Mouse (Mus musculus) telencephalon, adult 2 months (tissue): ENCODE data around the gene 2010111I01Rik.
"Not testable (repeated sequence)": the region's sequence is repeated elsewhere in the genome, so short reads cannot be mapped to it uniquely, and the experiment has no call there.

Source experiments
- DNase-seq: peaks from one replicate; pipeline ENCODE4 v3.0.0-alpha.2; 2011; ENCODE audit warnings: low read depth, low spot score

Gene 2010111I01Rik

DNA sequence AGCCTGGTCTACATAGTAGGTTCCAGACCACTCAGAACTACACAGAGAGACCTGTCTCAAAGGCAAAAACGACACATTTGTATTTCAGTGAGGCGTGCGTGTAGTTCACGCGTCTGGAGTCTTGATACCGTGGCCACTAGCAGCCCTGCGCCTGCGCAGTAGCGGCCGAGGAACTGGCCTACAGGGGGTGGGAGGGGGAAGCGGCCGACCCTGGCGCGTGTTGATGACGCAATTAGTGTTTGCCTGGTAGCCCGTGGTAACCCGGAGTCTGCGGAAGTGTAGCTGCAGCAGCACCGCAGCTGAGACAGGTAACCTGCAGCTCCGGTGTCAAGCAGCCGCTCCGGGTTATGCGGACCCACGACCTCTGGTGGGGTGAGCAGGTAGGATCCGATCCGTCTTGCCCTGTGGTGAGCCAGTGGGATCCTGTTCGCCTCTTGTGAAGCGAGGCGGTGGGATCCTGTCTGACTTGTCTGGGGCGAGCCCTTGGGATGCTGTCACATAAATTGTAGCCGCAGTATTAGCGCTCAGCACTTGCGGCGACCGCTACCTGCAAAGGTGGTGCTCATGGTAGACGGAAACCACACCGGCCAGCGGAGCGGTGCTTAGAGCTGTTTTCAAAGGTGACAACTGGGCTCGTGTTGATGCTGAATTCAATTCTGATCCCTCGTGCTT, at the start of gene 2010111I01Rik:
Gene 2010111I01Rik (plus strand): TSS at position 254 of the 672 bp plus-strand sequence.
- DNase-seq: peak; percentile 94

DNA sequence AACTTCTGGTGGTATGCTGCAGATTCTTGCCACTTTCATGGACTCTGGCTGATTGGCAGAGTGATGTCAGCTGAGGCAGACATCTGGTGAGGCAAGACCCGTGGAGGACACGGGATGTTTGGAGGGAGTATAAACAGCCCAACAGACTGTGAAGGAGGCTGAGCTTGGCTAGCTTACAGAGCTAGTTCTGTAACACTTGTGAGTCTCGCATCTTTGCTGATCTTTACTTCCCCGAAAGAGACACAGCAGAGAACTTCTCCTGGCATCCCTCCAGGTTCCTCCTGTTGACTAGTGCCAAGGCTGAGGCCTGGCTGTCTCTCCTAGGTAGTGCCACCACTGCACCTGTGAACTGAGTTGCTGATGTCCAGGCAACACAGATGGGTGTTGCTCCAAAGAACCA, 48.0 kb upstream of the 2010111I01Rik start:
- DNase-seq: no peak

DNA sequence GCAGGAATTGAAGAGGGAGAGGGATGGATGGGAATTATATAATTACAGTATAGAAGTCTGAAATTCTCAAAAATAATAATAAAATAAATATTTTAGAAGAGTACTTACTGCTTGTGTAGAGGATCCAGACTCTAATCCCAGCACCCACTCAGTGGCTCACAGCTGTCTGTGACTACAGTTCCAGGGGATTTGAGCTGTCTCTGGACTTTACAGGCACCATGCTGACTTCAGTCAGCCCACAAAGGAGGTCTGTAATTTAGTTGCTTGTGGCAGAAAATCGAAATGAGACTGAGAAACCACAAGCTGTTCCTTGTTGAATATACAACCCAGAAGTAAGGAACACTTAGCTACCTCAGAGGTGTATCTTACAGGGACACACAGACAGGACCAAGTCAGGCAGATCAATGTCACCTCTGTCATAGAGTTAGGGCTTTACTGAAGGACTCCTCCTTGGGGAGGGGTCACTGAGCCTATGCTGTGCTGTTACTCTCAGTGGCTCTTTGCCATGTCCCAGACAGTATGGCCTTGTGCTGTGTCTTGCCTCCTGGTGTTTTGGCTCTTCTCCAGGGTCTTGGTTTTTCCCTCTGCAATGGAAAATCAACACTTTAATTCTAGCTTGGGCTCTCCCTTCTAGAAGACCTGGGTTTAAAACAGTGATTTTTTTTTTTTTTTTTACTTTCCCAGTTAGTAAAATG, 47.1 kb upstream of the 2010111I01Rik start:
- no peak for DNase-seq

DNA sequence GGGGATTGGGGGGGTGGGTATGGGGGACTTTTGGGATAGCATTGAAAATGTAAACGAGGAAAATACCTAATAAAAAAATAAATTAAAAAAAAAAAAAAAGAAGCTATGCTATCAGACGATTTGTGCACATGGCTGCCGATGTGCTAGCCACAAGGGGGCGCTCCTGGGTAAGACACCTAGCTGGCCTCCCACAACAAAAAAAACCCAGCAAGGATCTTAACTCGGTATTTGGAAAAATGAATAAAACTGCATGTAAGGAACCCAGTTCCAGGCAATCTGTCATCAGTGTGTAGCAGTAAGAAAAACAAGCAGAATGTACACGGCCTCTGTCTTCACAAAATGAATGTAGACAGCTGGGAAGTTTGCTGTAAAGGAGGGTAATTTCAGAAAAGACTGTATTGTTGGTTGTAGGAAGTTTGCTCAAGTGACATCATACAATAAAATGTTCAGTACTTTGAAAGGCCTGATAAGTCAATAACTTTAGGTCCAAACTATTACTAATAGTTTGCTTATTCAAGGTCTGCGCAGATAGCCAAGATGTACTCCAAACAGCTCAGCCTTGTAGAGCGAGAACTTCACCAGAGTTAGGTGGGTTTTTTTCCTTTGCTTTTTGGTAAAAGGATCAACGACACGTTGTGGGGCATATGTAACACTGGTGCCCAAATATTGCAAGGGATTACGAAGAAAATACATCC, 44.9 kb upstream of the 2010111I01Rik start:
- peak; percentile 69 for DNase-seq

DNA sequence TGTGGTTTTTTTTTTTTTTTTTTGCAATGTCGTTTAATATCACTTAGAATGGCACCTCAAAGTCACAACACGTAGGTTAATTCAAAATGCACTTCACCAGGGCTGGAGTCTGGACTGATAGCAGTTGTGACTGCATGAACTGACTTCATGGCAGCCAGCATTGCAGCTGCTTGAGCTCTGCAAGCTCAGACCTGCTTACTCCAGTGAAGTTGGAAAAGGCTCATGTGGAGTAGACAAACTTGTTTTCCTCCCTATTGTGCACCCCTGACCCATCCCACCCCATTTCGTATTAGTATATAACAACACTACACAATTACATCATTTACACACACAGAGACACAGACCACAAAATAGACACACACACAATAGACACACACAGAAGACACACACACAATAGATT, 42.0 kb upstream of the 2010111I01Rik start:
- DNase-seq: no peak

DNA sequence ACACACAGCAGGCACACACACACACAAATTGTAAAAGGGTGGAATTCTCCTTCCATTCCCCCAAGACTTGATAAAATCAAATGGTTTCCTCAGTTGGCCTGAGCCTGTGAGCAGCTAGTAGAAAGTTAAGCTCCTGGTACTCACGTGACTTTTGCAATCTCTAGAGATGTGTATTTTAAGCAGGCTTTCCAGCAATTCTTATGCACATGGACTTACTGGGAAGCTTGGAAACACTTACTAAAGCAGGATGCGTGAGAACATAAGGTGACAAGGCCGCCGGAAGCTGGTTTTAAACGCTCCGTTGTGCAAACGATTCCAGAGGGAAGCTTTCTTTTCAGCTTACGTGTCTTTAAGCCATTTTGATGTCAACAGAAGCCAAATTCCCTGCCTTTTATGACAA, 41.5 kb upstream of the 2010111I01Rik start:
- no peak for DNase-seq

DNA sequence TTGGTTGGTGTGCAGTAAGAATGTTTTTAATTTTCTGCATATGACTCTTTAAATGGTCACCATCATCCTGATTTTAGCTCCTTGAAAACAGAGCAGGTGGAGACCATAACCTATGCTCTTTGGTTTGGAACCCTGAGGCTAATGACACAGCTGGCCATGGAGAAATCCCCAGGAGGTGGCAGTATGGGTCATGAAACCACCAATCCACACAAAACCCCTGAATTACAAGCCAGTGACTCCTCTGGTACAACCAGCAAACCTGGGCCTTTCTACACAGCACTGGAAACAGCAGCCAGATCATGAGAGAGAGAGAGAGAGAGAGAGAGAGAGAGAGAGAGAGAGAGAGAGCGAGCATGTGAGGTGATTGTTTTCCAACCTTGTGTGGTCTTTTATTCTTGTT, 38.2 kb upstream of the 2010111I01Rik start:
- DNase-seq: no peak

DNA sequence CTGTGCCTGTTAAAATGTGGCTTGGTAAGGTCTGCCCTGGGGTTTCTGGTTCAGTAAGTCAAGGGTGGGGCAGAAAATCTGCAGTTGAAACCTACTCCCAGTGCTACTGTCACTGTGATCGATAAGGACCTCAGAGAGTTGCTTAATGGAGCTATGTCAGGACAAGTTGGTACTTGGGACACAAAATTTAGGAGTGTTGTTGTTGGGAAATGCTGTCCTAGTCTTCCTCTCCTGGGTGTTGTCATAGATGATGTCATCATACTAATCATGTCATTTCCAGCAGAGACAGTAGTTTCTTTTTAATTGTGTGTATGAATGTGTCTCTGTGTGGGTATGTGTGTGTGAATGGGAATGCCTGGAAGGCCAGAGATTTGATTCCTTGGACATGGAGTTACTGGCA, 37.2 kb upstream of the 2010111I01Rik start:
- DNase-seq: no peak

DNA sequence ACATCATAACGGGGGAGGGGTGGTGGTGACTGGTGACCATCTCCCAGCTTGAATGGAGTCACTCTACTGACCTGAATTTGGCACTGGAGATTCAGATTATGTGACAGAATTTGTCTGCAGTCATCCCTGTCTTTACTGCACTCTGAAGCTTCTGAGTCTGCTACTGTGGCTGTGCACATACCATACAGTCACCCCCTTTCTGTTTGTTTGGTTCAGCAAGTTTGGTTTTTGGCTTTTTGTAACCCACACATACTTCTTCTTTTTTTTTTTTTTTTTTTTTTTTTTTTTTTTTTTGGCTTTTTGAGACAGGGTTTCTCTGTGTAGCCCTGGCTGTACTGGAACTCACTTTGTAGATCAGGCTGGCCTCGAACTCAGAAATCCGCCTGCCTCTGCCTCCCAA, 35.5 kb upstream of the 2010111I01Rik start:
- not testable (repeated sequence) for DNase-seq

DNA sequence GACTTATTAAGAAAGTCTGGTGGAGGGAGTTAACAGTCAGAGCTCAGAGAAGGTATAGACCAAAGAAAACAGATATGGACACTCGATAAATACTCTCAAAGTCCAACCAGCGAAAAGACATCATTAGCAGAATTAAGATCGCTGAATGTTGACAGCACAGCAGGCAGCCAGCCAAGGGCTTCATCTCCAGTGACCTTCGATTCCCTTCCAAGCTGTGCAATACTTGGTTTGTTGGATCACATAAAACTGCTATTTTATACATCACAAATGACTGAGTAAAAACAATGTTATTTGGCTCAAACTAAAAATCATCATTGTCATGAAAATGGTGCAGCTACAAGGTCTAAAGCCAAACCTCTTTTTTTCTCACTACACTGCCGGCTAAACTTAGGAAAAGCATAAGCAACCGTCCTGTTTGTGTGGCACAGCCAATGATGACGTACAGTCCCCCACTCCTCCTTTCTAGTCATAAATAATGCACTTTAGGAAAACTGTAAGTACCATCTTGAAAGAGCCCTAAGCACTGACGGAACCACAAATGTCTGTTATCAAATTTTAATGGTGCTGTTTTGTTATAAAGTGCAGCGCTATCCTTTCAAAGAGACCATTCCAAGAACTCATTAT, 34.8 kb upstream of the 2010111I01Rik start:
- DNase-seq: no peak

DNA sequence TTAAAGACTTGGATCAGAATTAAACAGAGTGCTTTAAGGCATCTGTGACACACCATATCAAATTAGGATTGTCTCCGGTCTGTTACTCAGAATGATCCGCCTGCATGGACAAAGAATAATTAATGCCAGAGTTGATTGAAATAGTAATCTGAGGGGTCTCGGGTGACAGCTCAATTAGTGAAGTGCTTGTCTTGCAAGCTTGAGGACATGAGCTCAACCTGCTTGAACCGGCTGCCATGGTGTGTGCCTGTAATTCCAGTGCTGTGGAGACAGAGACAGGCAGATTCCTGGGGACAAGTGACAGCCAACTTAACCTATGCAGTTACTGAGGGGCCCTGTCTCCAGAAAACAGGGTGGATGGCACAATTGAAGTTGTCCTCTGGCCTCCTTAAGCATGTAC, 32.2 kb upstream of the 2010111I01Rik start:
- no peak for DNase-seq

DNA sequence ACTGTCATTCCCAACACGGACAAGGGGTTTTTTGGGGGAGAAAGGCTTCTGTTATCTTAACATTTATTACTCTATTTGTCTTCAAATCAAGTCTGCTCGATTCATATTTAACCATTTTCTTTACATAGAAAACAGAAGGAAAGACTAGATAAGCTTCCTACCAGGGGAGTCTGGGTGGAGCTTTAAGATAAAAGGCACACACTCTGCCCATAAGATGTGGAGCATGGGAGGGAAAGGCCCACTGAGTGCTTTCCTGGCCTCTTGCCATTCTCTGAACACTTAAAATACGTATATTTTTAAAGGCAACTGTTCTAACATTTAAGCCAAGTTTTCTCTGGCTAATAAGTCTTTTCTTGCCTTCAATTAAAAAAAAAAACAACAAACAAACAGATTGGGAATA, 25.3 kb upstream of the 2010111I01Rik start:
- no peak for DNase-seq

DNA sequence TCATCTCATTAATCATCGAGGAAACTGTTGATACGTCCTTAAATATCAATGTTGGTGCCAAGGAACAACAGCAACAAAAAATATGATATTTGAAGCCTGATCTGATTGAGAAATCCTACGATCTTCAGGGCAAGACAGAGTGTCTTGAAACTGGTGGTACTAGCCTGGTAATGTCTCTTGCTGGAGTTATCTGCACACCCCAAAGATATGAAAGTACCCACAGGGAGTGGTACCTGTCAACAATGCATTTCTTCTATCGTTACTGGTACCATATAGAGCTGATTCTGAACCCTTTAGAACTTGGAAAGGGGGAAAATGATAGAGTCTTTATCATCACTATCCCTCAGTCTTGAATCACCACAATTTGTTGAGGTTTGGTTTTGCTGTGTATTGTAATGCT, 24.9 kb upstream of the 2010111I01Rik start:
- DNase-seq: no peak

DNA sequence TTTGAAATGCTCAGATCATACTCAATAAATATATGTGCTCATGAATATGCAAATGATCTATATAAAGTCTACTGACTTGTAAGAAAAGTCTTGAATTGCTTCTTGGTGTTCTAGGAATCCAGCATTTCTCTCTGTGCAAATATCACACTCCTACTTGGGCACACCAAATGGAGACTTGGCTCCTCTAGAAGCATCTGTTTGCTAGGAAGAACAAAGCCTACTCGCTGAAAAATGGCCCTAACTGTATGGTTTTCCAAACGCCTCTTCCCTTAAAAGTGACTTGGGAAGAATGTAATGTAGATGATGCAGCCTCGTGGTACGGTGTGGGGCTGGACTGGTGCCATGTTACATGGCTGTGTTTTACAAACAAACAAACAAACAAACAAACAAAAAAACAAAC, 24.0 kb upstream of the 2010111I01Rik start:
- peak; percentile 91 for DNase-seq

DNA sequence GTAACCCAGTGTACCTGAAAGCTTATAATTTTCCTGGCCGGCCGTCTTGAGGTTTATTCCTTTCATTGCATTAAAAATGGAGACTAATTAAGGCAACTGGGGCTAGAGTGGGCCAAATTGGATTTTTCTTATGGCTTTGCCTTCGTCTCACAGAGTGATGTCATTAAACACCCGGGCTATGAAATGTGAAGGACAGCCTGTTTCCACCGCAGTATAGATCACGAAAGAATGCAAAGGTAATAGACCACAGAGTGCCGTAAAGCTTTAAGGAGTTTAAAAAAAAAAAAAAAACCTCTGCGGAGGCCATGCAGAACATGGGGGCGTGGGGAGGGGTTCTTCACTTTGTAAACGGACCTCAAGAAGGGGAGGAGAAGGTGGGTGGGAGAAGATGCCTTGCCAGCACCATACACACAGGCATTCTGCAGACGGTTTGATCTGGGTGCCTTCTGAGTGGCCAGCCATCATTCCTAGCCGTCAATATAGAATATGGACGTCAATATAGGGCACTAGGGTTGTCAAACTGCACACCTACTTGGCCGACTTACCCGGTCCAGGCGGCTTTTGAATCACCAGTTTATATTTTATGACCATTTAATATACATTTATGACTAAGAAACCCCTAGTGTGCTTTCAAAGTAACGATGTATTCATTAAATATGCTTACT, 23.2 kb upstream of the 2010111I01Rik start:
- no peak for DNase-seq

DNA sequence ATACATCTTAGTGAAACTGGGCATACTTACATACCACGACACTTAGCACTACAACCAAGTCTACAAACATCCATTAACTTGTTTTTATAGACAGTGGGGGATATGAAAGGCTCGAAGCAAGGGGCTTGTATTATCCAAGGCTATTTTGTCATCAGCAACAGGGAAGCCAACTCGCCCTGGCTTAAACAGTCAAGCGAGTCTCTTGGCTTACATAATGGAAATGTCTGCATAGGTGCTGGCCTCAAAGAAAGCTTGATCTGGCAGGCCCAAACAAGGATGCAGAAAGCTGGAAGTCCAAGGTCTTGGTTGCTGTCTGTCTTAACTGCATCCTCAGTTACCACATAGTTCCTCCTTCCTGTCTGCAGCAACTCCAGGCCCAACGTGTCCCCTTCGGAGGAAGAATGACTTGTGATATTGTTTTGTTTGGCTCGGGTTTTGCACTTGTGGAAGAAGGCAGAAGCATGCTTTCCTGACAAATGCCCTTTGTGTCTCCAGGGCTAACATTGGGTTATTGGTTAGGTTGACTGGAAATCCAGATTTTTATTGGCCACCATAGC, 21.3 kb upstream of the 2010111I01Rik start:
- no peak for DNase-seq

DNA sequence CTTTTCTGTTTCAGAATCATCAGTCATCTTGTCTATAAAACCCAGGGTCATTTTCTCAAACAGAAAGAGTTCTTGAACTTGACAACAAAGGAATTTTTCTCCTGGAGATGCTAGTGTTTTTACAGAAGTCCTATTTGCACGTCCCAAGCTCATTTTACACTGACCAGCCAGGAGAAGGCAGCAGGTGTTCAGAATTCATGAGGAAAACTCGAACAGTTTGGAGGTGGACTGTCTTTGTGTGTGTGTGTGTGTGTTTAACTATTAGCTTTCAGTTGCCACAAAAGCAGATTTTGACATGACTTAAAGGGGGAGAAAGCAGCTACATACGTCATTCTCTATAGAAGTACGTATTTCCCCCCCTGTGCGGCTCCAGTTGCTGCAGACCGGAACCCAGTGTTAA, 20.6 kb upstream of the 2010111I01Rik start:
- DNase-seq: no peak

DNA sequence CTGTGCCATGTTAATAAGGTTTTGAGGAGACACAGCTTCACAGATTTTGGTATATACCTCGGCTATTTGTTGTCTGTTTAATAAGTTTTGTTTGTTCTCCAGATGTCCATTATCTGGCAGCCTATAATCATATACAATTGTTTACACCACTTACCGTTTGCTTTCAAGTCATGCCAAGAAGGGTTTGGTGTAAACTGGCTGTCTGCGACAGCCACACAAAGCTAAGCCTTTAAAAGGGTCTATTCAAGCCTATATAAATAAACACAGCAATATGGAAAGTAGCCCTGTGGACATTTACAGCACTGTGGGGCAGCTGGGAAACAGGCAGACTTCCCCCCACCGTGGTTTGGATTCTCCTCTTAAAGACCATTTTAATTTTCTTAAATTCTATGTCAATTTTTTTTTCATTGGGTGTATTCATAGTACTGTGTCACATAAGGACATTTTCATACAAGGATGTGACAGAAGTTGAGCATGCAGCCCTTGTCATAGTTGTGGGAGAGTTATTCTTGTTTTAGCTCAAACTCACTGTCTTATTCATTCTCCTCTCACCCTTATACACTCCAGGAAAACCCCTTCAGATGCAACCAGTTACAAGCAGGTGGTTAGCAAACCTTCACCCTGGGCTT, 15.0 kb upstream of the 2010111I01Rik start:
- DNase-seq: no peak

DNA sequence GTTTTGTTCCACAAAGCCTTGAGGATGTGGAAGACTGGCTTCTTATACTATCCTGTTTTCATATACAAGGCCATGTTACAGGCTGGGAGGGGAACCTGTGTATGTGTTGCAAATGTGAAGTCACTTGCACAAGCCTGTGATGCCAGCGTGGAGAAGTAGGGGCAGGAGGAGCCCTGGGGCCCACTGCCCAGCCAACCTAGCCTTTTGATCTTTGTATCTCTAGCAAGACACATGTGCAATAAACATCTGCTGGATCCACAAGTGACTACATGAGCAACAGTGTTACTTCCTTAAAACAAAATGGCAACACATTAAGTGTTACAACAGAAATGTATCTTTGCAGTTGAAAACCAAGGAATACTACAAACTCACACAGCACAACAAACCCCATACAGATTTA, 13.1 kb upstream of the 2010111I01Rik start:
- DNase-seq: no peak

DNA sequence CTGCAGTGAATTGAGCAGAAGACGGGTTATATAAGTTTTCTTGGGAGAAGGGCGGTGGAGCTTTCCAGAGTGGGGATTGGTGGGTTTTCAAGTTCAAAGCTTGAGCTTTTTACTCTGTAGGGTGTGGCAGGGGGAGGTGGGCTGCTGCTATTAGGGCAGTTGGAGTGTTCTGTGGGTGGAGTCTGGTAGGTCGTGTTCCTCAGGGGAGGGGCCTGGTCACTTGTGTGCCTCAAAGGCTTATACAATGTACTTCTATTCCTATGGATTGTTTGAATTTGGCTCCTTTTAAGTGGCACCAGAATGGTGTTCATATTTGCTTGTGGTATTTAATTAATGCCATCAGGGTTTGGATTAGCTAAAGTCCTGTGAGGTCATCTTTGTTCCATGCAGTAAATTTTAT, 12.6 kb upstream of the 2010111I01Rik start:
- DNase-seq: no peak

DNA sequence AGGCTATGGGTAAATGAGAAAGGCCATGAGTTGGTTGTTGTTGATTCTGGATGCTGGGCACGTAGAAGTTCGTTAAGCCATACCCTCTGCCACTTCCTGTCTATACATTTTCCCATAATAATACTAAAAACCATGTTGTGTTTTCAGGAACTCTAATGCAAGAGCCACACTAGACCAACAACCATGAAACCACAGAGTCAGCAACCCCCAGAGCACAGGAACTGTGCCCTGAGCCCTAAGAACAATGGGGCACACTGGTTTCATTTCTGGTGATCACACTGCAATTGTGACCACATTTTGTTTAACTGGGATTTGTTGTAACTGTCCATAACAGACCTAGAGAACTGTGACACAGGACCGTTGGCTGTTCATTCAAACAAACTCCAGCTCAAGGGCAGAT, 12.1 kb upstream of the 2010111I01Rik start:
- no peak for DNase-seq
